Mouse (Mus musculus) adrenal gland, postnatal 25 days (tissue): ENCODE measurements around the gene Chrna4. TPM values are rescaled to one million over a fixed set of nuclear protein-coding genes. Genes with fewer than 3 reads are reported as not detected.

ENCODE experiments used
- DNase-seq: peaks from one replicate; pipeline ENCODE4 v3.0.0; 2021; ENCODE audit warnings: mixed read lengths
- total RNA-seq: library from RNA; stranded (reverse); gene quantifications from 2 replicates; pipeline ENCODE4 v1.2.3, GENCODE M21; 2021

Chrna4 gene
- total RNA-seq, 1 experiment from 2014 or later, result 19.2 TPM

- no peak for DNase-seq
These were observed 6.8 kb downstream of the Chrna4 start for GRCm38 (mm10) chr2:181036561-181036960.

- no peak for DNase-seq
These were observed 8.2 kb downstream of the Chrna4 start for GRCm38 (mm10) chr2:181035186-181035585.

GRCm38 (mm10) chr2:181033310-181033709 is 10.0 kb downstream of the Chrna4 start:
- DNase-seq, result no peak

GRCm38 (mm10) chr2:181032407-181032806 is 10.9 kb downstream of the Chrna4 start:
- no peak for DNase-seq

GRCm38 (mm10) chr2:181031406-181031934 is 11.9 kb downstream of the Chrna4 start:
- no peak for DNase-seq

GRCm38 (mm10) chr2:181008339-181008738 is 35.0 kb downstream of the Chrna4 start:
- DNase-seq, result no peak

- no peak for DNase-seq
These were observed 36.3 kb downstream of the Chrna4 start for GRCm38 (mm10) chr2:181007054-181007453.

- no peak for DNase-seq
These were observed 46.4 kb downstream of the Chrna4 start for GRCm38 (mm10) chr2:180996905-180997304.

- no peak for DNase-seq
These were observed 46.9 kb downstream of the Chrna4 start for GRCm38 (mm10) chr2:180996436-180996835.

GRCm38 (mm10) chr2:180995457-180995856 is 47.9 kb downstream of the Chrna4 start:
- no peak for DNase-seq

GRCm38 (mm10) chr2:180994360-180994759 is 49.0 kb downstream of the Chrna4 start:
- DNase-seq, result no peak

- DNase-seq, result no peak
These were observed 53.0 kb downstream of the Chrna4 start for GRCm38 (mm10) chr2:180990347-180990746.

- no peak for DNase-seq
These were observed 54.4 kb downstream of the Chrna4 start for GRCm38 (mm10) chr2:180988948-180989347.

- no peak for DNase-seq
These were observed 54.9 kb downstream of the Chrna4 start for GRCm38 (mm10) chr2:180988347-180988913.

- DNase-seq, result no peak
These were observed 55.8 kb downstream of the Chrna4 start for GRCm38 (mm10) chr2:180987432-180988030.

- no peak for DNase-seq
These were observed 56.3 kb downstream of the Chrna4 start for GRCm38 (mm10) chr2:180987001-180987400.

GRCm38 (mm10) chr2:180986449-180986848 is 56.9 kb downstream of the Chrna4 start, which contains the start of gene Col20a1:
Col20a1 (plus strand) TSS chr2:180986535.
- DNase-seq, result no peak

GRCm38 (mm10) chr2:180985635-180986034 is 57.7 kb downstream of the Chrna4 start:
- DNase-seq, result no peak

- DNase-seq, result no peak
These were observed 62.2 kb downstream of the Chrna4 start for GRCm38 (mm10) chr2:180981133-180981532.

Other genes with a start within 250 kb of the Chrna4 start
- gene Ythdf1, start 122.6 kb downstream of the Chrna4 start, total RNA-seq, result 43.5 and 54.0 TPM in 2 replicates
- not detected in 2 replicates for gene Birc7, start 114.5 kb downstream of the Chrna4 start, total RNA-seq
- 2.2 and 2.7 TPM in 2 replicates for gene Nkain4, start 88.8 kb downstream of the Chrna4 start, total RNA-seq
- 48.6 and 65.6 TPM in 2 replicates for gene Arfgap1, start 76.3 kb downstream of the Chrna4 start, total RNA-seq
- 2.6 and 3.4 TPM in 2 replicates for gene Col20a1, start 57.0 kb downstream of the Chrna4 start, total RNA-seq
- 3.7 and 6.3 TPM in 2 replicates for gene Kcnq2, start 91.8 kb upstream of the Chrna4 start, total RNA-seq
- 38.2 and 49.3 TPM in 2 replicates for gene Eef1a2, start 113.5 kb upstream of the Chrna4 start, total RNA-seq
- 79.5 and 82.6 TPM in 2 replicates for gene Ppdpf, start 143.7 kb upstream of the Chrna4 start, total RNA-seq
- gene Ptk6, start 159.2 kb upstream of the Chrna4 start, total RNA-seq, result not detected in 2 replicates
- gene Srms, start 169.6 kb upstream of the Chrna4 start, total RNA-seq, result 0.58 TPM in 1 of 2 replicates, not detected in the other
- 0.43 and 0.67 TPM in 2 replicates for gene Fndc11, start 176.5 kb upstream of the Chrna4 start, total RNA-seq
- gene Helz2, start 198.5 kb upstream of the Chrna4 start, total RNA-seq, result 18.9 and 22.1 TPM in 2 replicates
- gene Gmeb2, start 244.5 kb upstream of the Chrna4 start, total RNA-seq, result 15.3 and 18.5 TPM in 2 replicates